Mouse (Mus musculus) adrenal gland, postnatal 25 days (tissue): ENCODE measurements around the gene Doc2a. TPM values are rescaled to one million over a fixed set of nuclear protein-coding genes. Genes with fewer than 3 reads are reported as not detected.
"Not testable (repeated sequence)": the region's sequence is repeated elsewhere in the genome, so short reads cannot be mapped to it uniquely, and the experiment has no call there.

Source experiments
- DNase-seq: peaks from one replicate; pipeline ENCODE4 v3.0.0; 2021; ENCODE audit warnings: mixed read lengths
- total RNA-seq: library from RNA; stranded (reverse); gene quantifications from 2 replicates; pipeline ENCODE4 v1.2.3, GENCODE M21; 2021

Doc2a gene
- total RNA-seq, 1 experiment from 2014 or later, result 1.9 TPM

- DNase-seq, result no peak
Measured at GRCm38 (mm10) chr7:126868003-126868402, 20.8 kb downstream of the Doc2a start.

GRCm38 (mm10) chr7:126869780-126870519, 22.7 kb downstream of the Doc2a start:
- no peak for DNase-seq

GRCm38 (mm10) chr7:126870520-126870891, 23.3 kb downstream of the Doc2a start:
- DNase-seq, result no peak

- no peak for DNase-seq
Measured at GRCm38 (mm10) chr7:126877239-126877638, 30.0 kb downstream of the Doc2a start.

- no peak for DNase-seq
Measured at GRCm38 (mm10) chr7:126881040-126881439, 33.8 kb downstream of the Doc2a start.

- DNase-seq, result no peak
Measured at GRCm38 (mm10) chr7:126883731-126884181, 36.5 kb downstream of the Doc2a start.

- DNase-seq, result peak; percentile 99
Measured at GRCm38 (mm10) chr7:126884286-126885164, 37.3 kb downstream of the Doc2a start, which contains the start of gene Taok2. TSS of gene Taok2 (minus strand) at chr7:126884703.

- no peak for DNase-seq
Measured at GRCm38 (mm10) chr7:126887281-126887680, 40.1 kb downstream of the Doc2a start.

GRCm38 (mm10) chr7:126888852-126889251, 41.6 kb downstream of the Doc2a start:
- DNase-seq, result no peak

- DNase-seq, result no peak
Measured at GRCm38 (mm10) chr7:126896912-126897311, 49.7 kb downstream of the Doc2a start.

GRCm38 (mm10) chr7:126897390-126898101, 50.3 kb downstream of the Doc2a start:
- DNase-seq, result no peak

- DNase-seq, result peak; percentile 100
Measured at GRCm38 (mm10) chr7:126898102-126898990, 51.1 kb downstream of the Doc2a start.

- DNase-seq, result not testable (repeated sequence)
Measured at GRCm38 (mm10) chr7:126899781-126900180, 52.6 kb downstream of the Doc2a start.

Other genes with a start within 250 kb of the Doc2a start
- gene Nupr1, start 216.6 kb upstream of the Doc2a start, total RNA-seq, result 12.1 and 20.7 TPM in 2 replicates
- gene Sgf29, start 198.1 kb upstream of the Doc2a start, total RNA-seq, result 37.5 and 41.1 TPM in 2 replicates
- gene Sult1a1, start 171.0 kb upstream of the Doc2a start, total RNA-seq, result 29.6 and 31.0 TPM in 2 replicates
- gene Bola2, start 152.0 kb upstream of the Doc2a start, total RNA-seq, result 83.3 and 85.8 TPM in 2 replicates
- gene Slx1b, start 151.6 kb upstream of the Doc2a start, total RNA-seq, result 12.8 and 17.5 TPM in 2 replicates
- gene Coro1a, start 139.6 kb upstream of the Doc2a start, total RNA-seq, result 3.5 and 8.0 TPM in 2 replicates
- gene Mapk3, start 87.8 kb upstream of the Doc2a start, total RNA-seq, result 142 and 170 TPM in 2 replicates
- 6.5 and 7.5 TPM in 2 replicates for gene Gdpd3, start 81.1 kb upstream of the Doc2a start, total RNA-seq
- 122 and 181 TPM in 2 replicates for gene Ypel3, start 70.5 kb upstream of the Doc2a start, total RNA-seq
- 0.67 and 1.6 TPM in 2 replicates for gene Tbx6, start 65.9 kb upstream of the Doc2a start, total RNA-seq
- 91.5 and 101 TPM in 2 replicates for gene Ppp4c, start 54.9 kb upstream of the Doc2a start, total RNA-seq
- gene Fam57b, start 49.7 kb upstream of the Doc2a start, total RNA-seq, result 17.2 and 17.3 TPM in 2 replicates
- not detected in 2 replicates for gene 4930451I11Rik, start 15.8 kb upstream of the Doc2a start, total RNA-seq
- 23.2 and 39.1 TPM in 2 replicates for gene Hirip3, start 14.6 kb downstream of the Doc2a start, total RNA-seq
- 44.4 and 50.5 TPM in 2 replicates for gene Ino80e, start 15.0 kb downstream of the Doc2a start, total RNA-seq
- 82.8 and 89.5 TPM in 2 replicates for gene Taok2, start 37.3 kb downstream of the Doc2a start, total RNA-seq
- 21.7 and 34.5 TPM in 2 replicates for gene Tmem219, start 75.5 kb downstream of the Doc2a start, total RNA-seq
- 31.1 and 42.7 TPM in 2 replicates for gene Kctd13, start 81.5 kb downstream of the Doc2a start, total RNA-seq
- gene Asphd1, start 102.2 kb downstream of the Doc2a start, total RNA-seq, result 1.6 and 2.5 TPM in 2 replicates
- 91.1 and 128 TPM in 2 replicates for gene Sez6l2, start 103.1 kb downstream of the Doc2a start, total RNA-seq
- 95.1 and 99.5 TPM in 2 replicates for gene Cdipt, start 128.5 kb downstream of the Doc2a start, total RNA-seq
- 0.71 and 2.0 TPM in 2 replicates for gene Cdiptos, start 128.7 kb downstream of the Doc2a start, total RNA-seq
- 102 and 118 TPM in 2 replicates for gene Mvp, start 167.2 kb downstream of the Doc2a start, total RNA-seq
- 1.7 and 2.8 TPM in 2 replicates for gene Pagr1b, start 169.1 kb downstream of the Doc2a start, total RNA-seq
- gene Pagr1a, start 169.9 kb downstream of the Doc2a start, total RNA-seq, result 13.4 and 28.2 TPM in 2 replicates
- gene Gm42742, start 173.7 kb downstream of the Doc2a start, total RNA-seq, result 31.0 and 44.0 TPM in 2 replicates
- 2.2 and 5.1 TPM in 2 replicates for gene Prrt2, start 173.8 kb downstream of the Doc2a start, total RNA-seq
- 167 and 171 TPM in 2 replicates for gene Maz, start 179.6 kb downstream of the Doc2a start, total RNA-seq
- 9.5 and 15.0 TPM in 2 replicates for gene Kif22, start 195.1 kb downstream of the Doc2a start, total RNA-seq
- not detected in 2 replicates for gene Zg16, start 239.9 kb downstream of the Doc2a start, total RNA-seq
- gene AI467606, start 243.9 kb downstream of the Doc2a start, total RNA-seq, result 0.43 and 1.1 TPM in 2 replicates